Mouse (Mus musculus): ENCODE measurements at regions not wholly inside any gene's neighbourhood (a gene's known extent, or its start where the extent isn't known, plus 50 kb on each side); places are given as distances from the start of the nearest gene placed in this dataset.

DNA sequence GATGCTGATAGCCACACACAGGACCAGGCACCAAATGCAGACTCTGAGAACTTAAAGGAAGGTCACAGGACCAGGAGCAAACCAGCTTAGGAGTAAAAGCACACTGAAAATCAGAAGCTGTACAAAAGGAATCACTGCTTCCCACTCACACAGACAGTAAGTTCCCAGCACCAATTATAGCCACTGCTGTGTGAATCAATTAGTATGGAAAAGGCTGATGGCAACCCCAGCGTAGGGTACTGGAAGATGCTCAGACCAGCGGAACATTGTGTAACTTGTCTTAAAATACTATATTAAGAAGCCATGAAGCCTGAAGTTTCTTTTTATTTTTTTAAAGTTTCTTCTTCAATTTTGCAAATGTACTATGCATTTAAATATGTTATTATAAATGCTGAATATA, 115.8 kb downstream of the Lnpk start:
- DNase-seq (ENCODE audit: low spot score in 2 of 2) = no peak

DNA sequence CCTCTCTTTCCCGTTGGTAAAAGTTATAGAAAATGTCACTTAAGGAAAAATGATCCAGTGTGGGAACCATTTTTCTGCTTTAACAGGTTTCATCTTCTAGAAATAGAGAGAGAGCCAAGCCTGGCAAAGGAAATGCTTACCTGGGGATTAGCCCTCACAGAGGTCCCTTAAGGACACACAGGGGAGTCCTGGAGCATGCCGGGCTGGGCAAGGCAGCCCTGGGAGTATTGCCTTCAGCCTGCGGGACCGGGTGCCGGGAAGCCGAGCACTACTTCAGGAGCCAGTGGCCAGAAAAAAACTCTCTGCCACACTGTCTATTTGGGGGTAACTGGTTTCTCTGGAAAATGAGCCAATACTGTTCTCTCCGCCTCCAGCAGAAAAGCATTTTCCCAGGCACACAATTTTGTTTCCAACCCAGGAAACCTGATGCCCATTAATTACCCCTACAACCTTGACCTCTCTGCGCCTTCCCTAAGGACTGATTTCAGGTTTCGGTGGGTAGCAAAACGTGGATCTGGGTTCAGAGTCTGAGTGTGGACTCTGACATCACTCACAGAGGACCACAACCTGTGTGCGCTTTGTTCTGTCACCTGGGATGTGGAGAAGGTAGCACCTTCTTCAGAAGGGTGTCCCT, 117.9 kb downstream of the Lnpk start:
- DNase-seq (ENCODE audit: low spot score in 2 of 2) = no peak

DNA sequence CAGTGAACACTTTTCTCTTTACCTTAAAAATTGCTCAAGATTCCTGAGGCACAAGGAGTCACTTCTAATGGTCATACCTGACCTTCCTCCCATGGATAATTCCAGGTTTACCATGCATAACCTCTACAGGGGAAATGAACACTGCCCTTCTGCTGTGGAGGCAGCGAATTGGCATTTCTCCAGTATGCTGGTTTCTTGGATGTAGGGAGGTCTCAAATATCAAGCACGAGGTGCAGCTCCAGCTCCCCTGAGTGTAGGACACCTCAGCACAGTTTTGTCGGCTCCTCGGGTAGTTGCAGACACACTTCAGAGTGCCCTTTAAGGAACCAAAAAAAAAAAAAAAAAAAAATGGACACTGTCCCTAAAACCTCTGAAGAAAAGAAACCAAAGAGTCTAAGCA, 124.8 kb downstream of the Lnpk start:
- no peak for DNase-seq (ENCODE audit: low spot score in 2 of 2)

DNA sequence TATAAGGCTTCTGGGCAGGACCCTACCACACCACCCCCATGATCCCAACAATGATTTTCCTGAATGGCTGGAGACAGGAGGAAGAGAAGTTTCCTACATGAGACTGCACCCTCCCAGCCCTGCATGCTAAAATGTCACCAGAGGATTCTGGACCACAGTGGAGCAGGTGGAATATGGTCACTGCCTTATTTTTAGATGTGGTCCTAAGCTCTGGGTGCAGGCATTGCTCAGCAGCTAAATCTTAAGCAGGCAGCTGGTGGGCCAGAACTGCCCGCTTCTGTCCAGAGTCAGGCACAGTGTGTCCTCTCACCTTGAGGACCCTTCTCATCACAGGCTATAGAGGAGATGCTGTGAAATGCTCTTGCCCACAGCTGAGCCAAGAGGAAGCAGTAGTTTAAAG, 126.6 kb downstream of the Lnpk start:
- no peak for DNase-seq (ENCODE audit: low spot score in 2 of 2)

DNA sequence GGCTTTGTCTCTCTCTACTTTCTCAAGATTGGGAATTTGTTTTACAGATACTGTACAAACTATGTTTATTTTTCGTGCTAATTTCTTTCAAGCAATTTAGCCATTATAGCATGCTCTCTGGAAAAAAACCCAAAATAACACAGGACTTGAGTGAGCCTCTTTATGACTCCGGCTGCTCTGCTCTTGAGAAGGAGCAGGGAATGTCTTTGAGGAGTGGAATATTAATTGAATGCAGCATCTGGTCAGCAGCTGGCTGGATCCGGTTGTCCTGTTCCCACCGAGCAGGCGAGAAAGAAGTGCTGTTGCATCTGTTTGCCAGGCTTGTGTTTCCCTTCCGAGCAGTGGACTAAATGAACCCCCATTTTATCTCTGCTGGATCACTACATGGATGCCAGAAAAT, 127.7 kb downstream of the Lnpk start:
- DNase-seq (ENCODE audit: low spot score in 2 of 2) = peak in 1 of 2 experiments; percentile 20

DNA sequence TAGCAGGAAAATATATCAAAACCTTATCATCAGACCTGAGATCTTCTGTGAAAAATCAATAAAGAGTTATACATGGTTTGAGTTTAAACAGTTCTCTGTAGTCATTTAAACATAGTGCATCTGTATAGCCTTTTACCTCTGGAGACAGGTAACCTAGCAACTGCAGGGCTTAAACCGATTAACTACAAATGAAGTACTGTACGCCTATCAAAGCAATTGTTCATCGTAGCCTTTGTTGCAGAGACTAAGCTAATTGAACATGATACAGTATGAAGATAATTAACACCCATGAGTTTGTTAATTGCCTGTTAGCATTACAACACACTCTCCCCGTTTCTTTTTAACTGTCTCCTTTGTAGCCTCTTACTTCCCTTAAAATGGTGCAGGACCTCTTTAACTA, 128.2 kb downstream of the Lnpk start:
- DNase-seq (ENCODE audit: low spot score in 2 of 2) = no peak

DNA sequence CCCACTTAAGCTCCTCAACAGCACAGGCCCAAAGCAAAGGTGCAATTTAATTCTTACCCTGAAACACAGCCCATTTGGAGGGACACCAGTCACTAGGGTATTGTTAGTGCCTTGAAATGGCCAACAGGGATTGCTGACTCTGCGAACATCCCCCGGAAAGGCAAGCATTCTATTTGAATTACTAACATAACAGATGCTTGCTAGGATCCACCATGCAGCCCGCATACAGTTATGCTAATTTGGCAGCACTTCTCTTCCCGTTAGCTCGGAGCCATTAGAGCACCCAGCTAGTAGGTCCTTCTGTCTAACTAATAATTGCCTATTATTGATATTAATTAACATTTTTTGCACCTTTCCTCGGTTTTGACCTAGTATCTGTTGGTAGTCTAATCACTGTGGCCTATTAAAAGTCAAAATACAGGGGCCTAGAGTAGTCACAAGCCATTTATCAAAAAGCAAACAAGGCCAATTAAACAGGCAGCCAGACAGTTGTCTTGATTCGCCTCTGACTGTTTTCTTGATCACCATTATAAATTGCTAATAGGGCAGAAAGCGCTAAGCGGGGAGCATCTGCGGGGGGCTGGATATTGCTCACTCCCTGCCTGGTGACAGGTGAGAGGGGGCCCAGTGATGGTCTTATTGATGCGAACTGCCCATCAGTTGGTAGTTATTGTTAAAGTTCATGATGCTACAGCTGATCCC, 129.0 kb downstream of the Lnpk start:
- peak; percentile 18 to 75 for DNase-seq (ENCODE audit: low spot score in 2 of 2)

DNA sequence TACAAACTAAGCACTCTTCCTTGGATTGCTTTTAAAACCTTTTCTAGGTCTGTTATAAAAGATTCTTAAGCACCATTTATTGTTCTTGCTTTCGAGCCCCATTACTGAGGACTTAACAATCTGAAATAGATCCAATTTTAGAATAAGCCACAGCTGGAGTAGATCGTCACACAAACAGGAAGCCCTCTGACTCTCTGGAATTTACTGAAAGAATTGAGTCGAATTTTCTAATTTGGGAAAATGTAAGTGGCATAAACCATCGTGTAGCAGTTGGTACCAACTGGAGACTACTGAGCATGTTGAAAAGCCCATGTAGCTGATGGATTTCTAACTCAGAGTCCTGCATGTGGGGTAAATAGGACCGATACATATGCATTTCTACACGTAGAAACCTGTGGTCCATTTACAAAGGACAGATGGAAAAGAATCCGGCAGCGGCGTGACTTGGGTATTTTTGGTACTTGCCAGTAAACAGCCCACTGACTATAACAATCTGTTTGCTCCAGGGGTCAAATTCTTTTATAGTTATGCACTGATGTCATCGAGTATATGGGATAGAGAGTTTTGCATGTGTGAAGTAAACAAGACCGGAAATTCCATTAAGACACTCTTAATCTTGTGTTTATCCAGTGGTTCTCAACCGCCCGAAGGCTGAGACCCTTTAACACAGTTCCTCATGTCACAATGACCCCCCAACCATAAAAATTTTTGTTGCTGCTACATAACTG, 143.9 kb downstream of the Lnpk start:
- DNase-seq (ENCODE audit: low spot score in 2 of 2) = no peak

DNA sequence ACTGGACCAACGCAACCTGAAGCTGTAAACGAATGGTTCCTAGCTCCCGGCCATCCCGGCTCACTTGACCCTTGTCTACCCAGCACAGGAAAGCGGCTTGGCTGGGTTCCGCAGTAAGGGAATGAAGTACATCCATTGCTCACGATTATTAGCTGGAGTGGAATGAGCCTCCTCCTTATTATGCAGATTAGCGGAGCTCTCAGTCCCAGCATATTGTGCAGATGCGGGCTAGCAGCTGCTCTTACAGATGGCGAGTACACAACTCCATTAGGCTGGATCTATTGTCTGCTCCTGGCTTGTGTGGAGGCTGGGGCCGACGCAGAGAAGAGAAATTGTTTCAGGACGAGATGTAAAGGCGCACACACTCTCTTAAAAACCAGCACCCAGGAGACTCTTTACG, 152.5 kb downstream of the Lnpk start:
- DNase-seq (ENCODE audit: low spot score in 2 of 2) = peak; percentile 58 to 64

DNA sequence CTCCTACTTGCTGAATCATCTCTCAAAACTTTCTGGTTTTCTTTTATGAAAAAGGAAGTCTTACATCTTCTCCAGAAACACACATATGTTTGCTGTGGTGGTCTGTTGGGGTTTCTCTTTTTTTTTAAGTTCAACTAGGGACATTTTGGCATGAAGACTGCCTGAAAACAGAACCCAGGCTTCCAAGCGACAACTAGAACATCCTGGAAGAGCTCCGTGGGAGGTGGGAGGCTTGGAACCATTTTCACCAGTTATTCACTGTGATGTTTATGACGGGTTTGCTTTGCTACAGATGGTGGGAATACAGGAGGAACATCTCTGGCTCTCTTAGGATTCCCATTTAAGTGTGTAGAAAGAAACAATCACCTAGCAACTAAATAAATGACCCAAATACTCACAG, 154.5 kb downstream of the Lnpk start:
- peak; percentile 25 to 74 for DNase-seq (ENCODE audit: low spot score in 2 of 2)

DNA sequence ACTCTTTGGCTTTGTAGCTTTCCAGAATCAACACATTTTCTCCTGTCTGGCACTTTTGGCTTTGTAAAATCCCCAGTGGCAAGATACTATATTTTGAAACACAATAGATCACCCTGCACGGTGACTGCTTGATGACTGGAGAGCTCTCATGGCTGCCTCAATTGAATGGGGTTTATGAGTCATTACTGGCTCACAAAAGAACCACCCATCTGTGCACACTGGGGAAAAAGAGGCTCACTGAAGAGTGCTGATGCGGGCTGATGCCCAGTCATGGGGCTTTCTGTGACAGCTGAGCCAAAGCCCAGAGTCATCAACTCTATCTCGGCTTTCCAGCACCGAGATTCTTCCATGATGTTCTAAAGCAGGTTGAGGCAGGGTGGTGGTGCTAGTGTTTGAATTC, 163.1 kb downstream of the Lnpk start:
- peak in 1 of 2 experiments; percentile 37 for DNase-seq (ENCODE audit: low spot score in 2 of 2)

DNA sequence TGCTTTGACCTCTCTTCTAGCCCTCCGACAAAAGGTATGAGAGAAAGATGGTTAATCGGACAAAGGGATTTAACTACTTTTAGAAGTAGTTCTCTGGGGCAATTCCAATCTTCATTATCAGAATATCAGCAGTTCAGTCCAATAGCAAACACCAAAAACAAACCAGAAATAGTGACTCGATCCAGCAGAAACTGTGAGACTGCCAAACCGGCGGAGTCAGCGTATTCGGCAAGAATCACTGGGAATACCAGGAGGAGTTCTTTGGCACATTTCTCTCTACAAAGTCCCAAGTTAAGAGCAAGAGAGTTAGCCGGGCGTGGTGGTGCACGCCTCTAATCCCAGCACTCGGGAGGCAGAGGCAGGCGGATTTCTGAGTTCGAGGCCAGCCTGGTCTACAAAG, 164.5 kb downstream of the Lnpk start:
- DNase-seq (ENCODE audit: low spot score in 2 of 2) = no peak

DNA sequence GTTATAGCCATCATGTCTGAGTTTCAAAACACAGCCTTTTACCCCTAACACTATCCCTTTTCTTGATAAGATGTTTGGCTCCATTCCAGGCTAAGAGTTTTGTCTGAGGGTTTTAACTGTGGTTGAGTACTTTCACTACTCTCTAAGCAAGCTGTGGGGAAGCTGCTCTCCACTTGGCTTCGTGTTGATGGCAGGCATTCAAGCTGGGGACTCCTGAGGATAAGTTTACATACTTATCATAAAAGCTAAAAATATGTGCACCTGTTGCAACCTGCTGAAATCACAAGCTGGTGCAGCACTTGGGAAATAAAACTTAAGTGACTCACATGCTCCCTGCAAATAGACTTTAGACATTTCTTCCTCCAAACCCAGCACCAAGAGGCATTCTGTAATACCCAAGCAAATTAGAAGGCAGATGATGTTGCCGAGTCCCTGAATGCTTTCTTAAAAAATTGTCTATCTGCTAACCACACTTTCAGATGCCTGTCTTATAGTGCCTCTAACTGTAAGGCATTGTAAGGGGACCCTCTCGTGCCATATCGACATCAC, 169.3 kb downstream of the Lnpk start:
- DNase-seq (ENCODE audit: low spot score in 2 of 2) = no peak

DNA sequence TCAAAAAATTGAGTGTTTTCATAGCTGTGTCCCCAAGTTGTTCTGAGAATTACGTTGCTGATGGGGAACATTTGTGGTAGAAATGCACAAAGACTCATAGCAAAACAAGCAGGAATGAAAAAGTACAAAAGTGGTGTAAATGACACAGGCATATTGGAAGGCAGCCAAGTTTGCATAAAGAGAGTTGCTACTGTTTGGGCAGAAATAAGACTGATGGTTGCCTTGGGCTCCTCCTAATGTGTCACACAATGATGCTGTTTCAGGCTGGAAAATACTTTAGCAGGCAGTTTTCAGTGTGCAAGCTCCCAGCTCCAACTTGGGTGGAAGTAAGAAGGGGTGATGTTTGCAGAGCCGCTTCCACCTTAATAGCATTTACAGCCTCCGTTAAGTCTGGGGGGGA, 174.7 kb downstream of the Lnpk start:
- DNase-seq (ENCODE audit: low spot score in 2 of 2) = no peak

DNA sequence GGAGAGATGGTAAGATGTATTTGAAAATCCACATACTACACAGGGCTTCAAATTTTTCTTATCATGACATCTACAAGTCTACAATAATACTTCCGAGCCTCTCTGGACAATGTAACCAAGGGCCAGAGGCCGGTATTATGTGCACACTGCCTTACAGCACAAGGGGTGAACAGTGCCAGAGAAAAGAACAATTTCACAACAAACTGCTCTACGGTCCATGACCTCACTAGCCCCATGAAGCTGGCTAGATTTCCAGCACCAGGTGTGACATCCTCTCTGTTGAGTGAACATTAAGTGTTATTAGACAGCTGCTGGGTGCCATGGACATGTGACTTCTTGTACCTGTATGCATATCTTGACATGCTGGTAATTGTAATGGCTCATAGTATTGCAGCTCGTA, 188.2 kb downstream of the Lnpk start:
- no peak for DNase-seq (ENCODE audit: low spot score in 2 of 2)

DNA sequence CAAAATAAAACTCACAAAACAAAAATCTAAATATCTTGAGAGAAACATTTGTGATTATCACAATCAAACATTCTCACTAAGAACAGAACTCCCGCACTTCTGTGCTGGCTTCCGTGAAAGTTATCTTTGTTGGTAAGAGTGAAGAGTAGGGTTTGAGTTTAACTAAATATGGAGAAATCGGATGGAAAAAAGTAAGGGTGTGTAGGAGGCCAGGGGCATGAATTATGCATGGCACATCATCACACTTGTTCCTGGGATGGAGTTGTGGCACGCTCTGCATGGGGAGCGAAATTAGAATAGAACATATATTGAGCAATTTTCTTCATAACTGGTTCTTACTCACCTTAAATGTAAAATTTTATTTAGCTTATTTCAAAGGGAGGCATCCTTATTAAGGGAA, 191.2 kb downstream of the Lnpk start:
- no peak for DNase-seq (ENCODE audit: low spot score in 2 of 2)

DNA sequence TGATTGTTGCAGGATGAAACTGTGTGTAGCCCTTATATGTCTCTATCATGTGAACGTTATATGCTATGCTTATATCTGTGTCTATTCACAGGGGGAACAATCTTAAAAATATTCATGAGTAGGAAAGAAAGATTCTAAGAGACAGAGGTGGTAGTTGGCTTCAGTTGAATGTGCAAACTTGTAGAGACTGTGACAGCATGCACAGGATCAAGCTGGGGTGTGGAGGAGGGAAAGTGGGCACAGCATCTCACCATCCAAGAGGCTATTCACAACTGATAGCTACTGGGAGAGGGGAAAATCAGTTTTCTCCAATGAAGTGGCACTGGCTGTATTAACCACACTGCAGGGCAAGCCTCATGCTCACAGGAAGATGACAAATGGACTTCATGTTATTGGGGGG, 194.3 kb downstream of the Lnpk start:
- DNase-seq (ENCODE audit: low spot score in 2 of 2) = no peak

DNA sequence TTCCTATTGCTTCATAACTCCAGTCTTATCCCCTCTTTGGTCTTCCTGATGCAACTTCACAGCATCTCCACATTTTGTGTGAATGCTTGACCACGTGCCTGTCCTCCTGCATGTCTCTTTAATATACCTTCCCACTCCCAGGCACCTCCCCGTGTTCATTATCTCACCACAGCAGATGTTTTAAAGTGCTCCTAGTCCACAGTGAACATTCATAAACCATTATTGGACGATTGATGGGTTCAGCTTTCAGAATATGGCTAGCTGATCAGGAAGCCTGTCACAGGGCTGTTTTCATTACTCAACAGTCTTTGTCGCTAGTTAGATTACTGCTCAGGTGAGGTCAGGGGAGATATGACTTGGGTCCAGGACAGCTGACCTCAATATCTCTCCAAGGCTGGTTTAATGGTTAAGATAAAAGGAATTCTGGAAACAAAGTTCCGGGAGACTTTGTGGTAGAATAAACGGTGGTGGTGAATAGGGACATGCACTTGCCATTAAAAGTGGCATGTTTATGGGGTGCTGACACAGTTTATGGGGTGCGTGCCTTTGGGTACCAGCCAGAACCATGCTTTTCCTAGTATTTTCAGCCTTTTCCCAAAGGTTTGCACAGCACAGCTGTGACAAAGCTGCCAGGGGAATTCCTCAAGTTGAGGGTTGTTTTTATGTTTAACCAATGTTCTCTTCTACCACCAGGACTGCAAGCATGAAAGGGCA, 198.5 kb downstream of the Lnpk start:
- DNase-seq (ENCODE audit: low spot score in 2 of 2) = no peak

DNA sequence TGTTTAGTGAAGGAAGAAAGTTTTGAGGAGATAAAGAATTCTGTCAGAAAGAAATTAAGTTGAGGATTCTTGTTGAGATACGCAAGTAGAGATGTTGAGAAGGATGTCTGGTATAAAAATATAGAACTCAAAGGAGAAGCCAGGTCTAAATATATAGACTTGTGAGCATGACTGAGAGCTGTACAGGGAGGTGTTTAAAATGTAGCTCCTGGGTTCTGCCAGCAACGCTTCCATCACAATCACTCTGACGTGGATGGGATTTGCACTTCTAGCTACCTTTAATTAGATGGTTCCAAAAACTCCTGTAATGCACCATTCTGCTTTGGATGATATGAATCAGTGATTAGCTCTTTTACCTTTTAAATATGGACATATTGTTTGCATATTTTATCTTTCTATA, 200.5 kb downstream of the Lnpk start:
- DNase-seq (ENCODE audit: low spot score in 2 of 2) = no peak

DNA sequence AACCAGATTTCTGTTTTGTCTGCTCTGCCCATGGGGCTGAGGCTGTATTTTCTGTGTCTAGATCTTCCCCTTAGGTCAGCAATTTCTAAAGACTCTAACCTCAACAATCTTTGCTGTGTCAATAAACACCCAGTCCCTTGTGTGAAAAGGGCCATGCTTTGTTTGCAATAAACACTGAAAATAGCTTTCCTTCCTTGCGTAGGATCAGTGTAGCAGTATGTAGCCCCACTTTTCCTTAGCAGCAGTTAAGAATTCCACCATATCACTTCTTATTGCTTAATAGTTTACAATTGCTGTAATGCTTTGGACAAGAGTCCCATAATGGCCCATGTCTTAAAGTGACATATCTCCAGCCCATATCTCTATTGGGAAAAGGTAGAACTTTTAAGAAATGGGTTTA, 205.3 kb downstream of the Lnpk start:
- DNase-seq (ENCODE audit: low spot score in 2 of 2) = no peak

DNA sequence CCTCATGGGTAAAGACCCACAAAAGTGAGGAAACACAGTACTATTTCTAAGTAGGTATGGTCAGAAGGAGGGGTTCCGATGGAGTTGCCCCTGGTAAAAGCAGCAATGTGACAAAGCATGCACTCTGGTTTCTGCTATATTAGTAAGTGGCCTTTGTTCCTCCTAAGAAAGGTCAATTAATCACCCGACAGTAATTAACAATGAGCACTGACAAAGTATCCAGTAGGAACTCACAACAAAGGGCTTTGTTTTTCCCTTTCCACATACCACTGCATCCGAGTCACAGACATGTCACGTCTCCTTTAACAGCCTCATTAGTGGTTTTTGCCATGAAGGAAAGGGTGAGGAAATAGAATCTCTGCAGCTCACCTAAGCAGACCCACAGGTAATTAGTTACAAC, 206.2 kb downstream of the Lnpk start:
- no peak for DNase-seq (ENCODE audit: low spot score in 2 of 2)

DNA sequence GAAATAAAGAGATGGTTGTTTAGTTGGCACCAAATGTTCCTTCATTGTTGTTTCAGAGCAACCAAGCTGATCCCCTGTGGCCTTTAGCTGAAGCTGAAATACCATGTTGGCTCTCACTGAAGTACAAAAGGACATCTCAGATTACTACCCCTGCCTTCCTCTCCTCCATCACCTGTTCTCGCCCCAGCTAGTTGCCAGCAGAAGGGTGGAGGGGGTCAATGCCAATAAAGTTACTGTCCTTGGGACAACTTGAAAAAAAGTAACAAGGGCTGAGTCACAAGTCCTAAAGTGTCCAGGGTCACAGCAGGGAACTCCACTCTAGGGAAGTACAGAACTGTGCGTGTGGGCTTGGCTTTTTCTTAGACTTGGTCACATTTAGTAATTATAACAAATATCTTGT, 216.0 kb downstream of the Lnpk start:
- no peak for DNase-seq (ENCODE audit: low spot score in 2 of 2)

Measured in layer of hippocampus, postnatal 14 days (tissue).